Mouse (Mus musculus) cortical plate, adult 2 months (tissue): Measurements from ENCODE around the gene Clpb.

Experiments
- CTCF ChIP-seq: fragments of 200-500 bp; IDR thresholded peaks from 2 replicates; pipeline ENCODE4 v1.5.1; 2011; ENCODE audit warnings: mild to moderate bottlenecking, control low read depth, low read length; ENCODE audit not compliant: insufficient read depth; ENCODE audit errors: extremely low read depth
- POLR2A ChIP-seq: fragments of 200-500 bp; IDR thresholded peaks from 2 replicates; pipeline ENCODE4 v1.6.1; 2011; ENCODE audit warnings: mild to moderate bottlenecking, low read length, control low read depth; ENCODE audit not compliant: insufficient read depth; ENCODE audit errors: extremely low read depth

GRCm38 (mm10) chr7:101633629-101634177, 29.7 kb upstream of the Clpb start:
- TF ChIP-seq CTCF (no peak), POLR2A (no peak)
